Mouse (Mus musculus): ENCODE measurements around the gene Lsr. TPM values are rescaled to one million over a fixed set of nuclear protein-coding genes. Genes with fewer than 3 reads are reported as not detected.

The Lsr gene
- polyA plus RNA-seq, 1 experiment: 816 TPM

- peak overlapping the region; percentile 39 for H3K4me3 ChIP-seq (ENCODE audit: low read depth, low read length)
Observed at GRCm38 (mm10) chr7:31000505-31001020, 27.3 kb upstream of the Lsr start.

GRCm38 (mm10) chr7:30996491-30996890, 23.2 kb upstream of the Lsr start:
- no peak for TF ChIP-seq CTCF (IDR thresholded peaks at IDR 0.05; ENCODE audit: extremely low read depth, insufficient read length, insufficient replicate concordance, low read depth, low read length)
- TF ChIP-seq POLR2A (IDR thresholded peaks at IDR 0.05; ENCODE audit: low read depth, low read length): no peak
- Histone ChIP-seq H3K27me3 (ENCODE audit: control insufficient read depth, insufficient read depth, low read length) (no peaks in the 10 kb centered on the region), H3K4me1 (ENCODE audit: control insufficient read depth, insufficient read depth, insufficient read length, low read length) (peaks cover 8% of the 10 kb centered on the region), H3K4me3 (ENCODE audit: low read depth, low read length) (no peak overlapping the region), H3K36me3 (ENCODE audit: control insufficient read depth, insufficient read depth, low read length) (no peaks in the 10 kb centered on the region), H3K27ac (ENCODE audit: insufficient read depth, low read depth, low read length) (no peak overlapping the region)
- 93% methylated on average over 2 of the region's 2 CpGs for WGBS

More at GRCm38 (mm10) chr7:31000505-31001020, 27.3 kb upstream of the Lsr start:
- H3K27me3 ChIP-seq (ENCODE audit: control insufficient read depth, insufficient read depth, low read length): no peaks in the 10 kb centered on the region
- WGBS: 5% methylated on average over 7 of the region's 7 CpGs
- H3K27ac ChIP-seq (ENCODE audit: insufficient read depth, low read depth, low read length): peak overlapping the region; percentile 64
- H3K4me1 ChIP-seq (ENCODE audit: control insufficient read depth, insufficient read depth, insufficient read length, low read length): peaks cover 11% of the 10 kb centered on the region
- no peaks in the 10 kb centered on the region for H3K36me3 ChIP-seq (ENCODE audit: control insufficient read depth, insufficient read depth, low read length)
- TF ChIP-seq CTCF (IDR thresholded peaks at IDR 0.05; ENCODE audit: extremely low read depth, insufficient read length, insufficient replicate concordance, low read depth, low read length): no peak
- TF ChIP-seq POLR2A (IDR thresholded peaks at IDR 0.05; ENCODE audit: low read depth, low read length): no peak

- H3K36me3 ChIP-seq (ENCODE audit: control insufficient read depth, insufficient read depth, low read length): no peaks in the 10 kb centered on the region
- no peak overlapping the region for H3K27ac ChIP-seq (ENCODE audit: insufficient read depth, low read depth, low read length)
- no peaks in the 10 kb centered on the region for H3K27me3 ChIP-seq (ENCODE audit: control insufficient read depth, insufficient read depth, low read length)
- H3K4me1 ChIP-seq (ENCODE audit: control insufficient read depth, insufficient read depth, insufficient read length, low read length): no peaks in the 10 kb centered on the region; the same call in 1 of the 2 replicates
- WGBS: 89% methylated on average over 5 of the region's 5 CpGs
- TF ChIP-seq POLR2A (IDR thresholded peaks at IDR 0.05; ENCODE audit: low read depth, low read length) (no peak), CTCF (IDR thresholded peaks at IDR 0.05; ENCODE audit: extremely low read depth, insufficient read length, insufficient replicate concordance, low read depth, low read length) (no peak)
- H3K4me3 ChIP-seq (ENCODE audit: low read depth, low read length): no peak overlapping the region
Observed at GRCm38 (mm10) chr7:30993986-30994385, 20.7 kb upstream of the Lsr start.

GRCm38 (mm10) chr7:30992148-30992547, 18.9 kb upstream of the Lsr start:
- Histone ChIP-seq H3K4me3 (ENCODE audit: low read depth, low read length) (no peak overlapping the region), H3K4me1 (ENCODE audit: control insufficient read depth, insufficient read depth, insufficient read length, low read length) (no peaks in the 10 kb centered on the region; the same call in 1 of the 2 replicates), H3K36me3 (ENCODE audit: control insufficient read depth, insufficient read depth, low read length) (no peaks in the 10 kb centered on the region), H3K27me3 (ENCODE audit: control insufficient read depth, insufficient read depth, low read length) (no peaks in the 10 kb centered on the region), H3K27ac (ENCODE audit: insufficient read depth, low read depth, low read length) (no peak overlapping the region)
- TF ChIP-seq CTCF (IDR thresholded peaks at IDR 0.05; ENCODE audit: extremely low read depth, insufficient read length, insufficient replicate concordance, low read depth, low read length) (no peak), POLR2A (IDR thresholded peaks at IDR 0.05; ENCODE audit: low read depth, low read length) (no peak)
- WGBS: 66% methylated on average over 5 of the region's 5 CpGs

- 89% methylated on average over 4 of the region's 4 CpGs for WGBS
- no peaks in the 10 kb centered on the region; the same call in 1 of the 2 replicates for H3K4me1 ChIP-seq (ENCODE audit: control insufficient read depth, insufficient read depth, insufficient read length, low read length)
- H3K4me3 ChIP-seq (ENCODE audit: low read depth, low read length): no peak overlapping the region
- H3K27me3 ChIP-seq (ENCODE audit: control insufficient read depth, insufficient read depth, low read length): no peaks in the 10 kb centered on the region
- no peaks in the 10 kb centered on the region for H3K36me3 ChIP-seq (ENCODE audit: control insufficient read depth, insufficient read depth, low read length)
- TF ChIP-seq CTCF (IDR thresholded peaks at IDR 0.05; ENCODE audit: extremely low read depth, insufficient read length, insufficient replicate concordance, low read depth, low read length): no peak
- no peak for TF ChIP-seq POLR2A (IDR thresholded peaks at IDR 0.05; ENCODE audit: low read depth, low read length)
- no peak overlapping the region for H3K27ac ChIP-seq (ENCODE audit: insufficient read depth, low read depth, low read length)
Observed at GRCm38 (mm10) chr7:30988519-30989162, 15.4 kb upstream of the Lsr start.

GRCm38 (mm10) chr7:30985357-30985756, 12.1 kb upstream of the Lsr start:
- no peaks in the 10 kb centered on the region for H3K27me3 ChIP-seq (ENCODE audit: control insufficient read depth, insufficient read depth, low read length)
- H3K4me1 ChIP-seq (ENCODE audit: control insufficient read depth, insufficient read depth, insufficient read length, low read length): no peaks in the 10 kb centered on the region
- TF ChIP-seq CTCF (IDR thresholded peaks at IDR 0.05; ENCODE audit: extremely low read depth, insufficient read length, insufficient replicate concordance, low read depth, low read length) (no peak), POLR2A (IDR thresholded peaks at IDR 0.05; ENCODE audit: low read depth, low read length) (no peak)
- WGBS: 48% methylated on average over 9 of the region's 9 CpGs
- H3K36me3 ChIP-seq (ENCODE audit: control insufficient read depth, insufficient read depth, low read length): no peaks in the 10 kb centered on the region
- no peak overlapping the region for H3K4me3 ChIP-seq (ENCODE audit: low read depth, low read length)
- no peak overlapping the region for H3K27ac ChIP-seq (ENCODE audit: insufficient read depth, low read depth, low read length)

- TF ChIP-seq POLR2A (IDR thresholded peaks at IDR 0.05; ENCODE audit: low read depth, low read length) (no peak), CTCF (IDR thresholded peaks at IDR 0.05; ENCODE audit: extremely low read depth, insufficient read length, insufficient replicate concordance, low read depth, low read length) (no peak)
- H3K4me1 ChIP-seq (ENCODE audit: control insufficient read depth, insufficient read depth, insufficient read length, low read length): no peaks in the 10 kb centered on the region
- H3K27ac ChIP-seq (ENCODE audit: insufficient read depth, low read depth, low read length): no peak overlapping the region
- 97% methylated on average over 4 of the region's 4 CpGs for WGBS
- H3K27me3 ChIP-seq (ENCODE audit: control insufficient read depth, insufficient read depth, low read length): no peaks in the 10 kb centered on the region
- H3K36me3 ChIP-seq (ENCODE audit: control insufficient read depth, insufficient read depth, low read length): peaks cover 2% of the 10 kb centered on the region; the same call in 1 of the 2 replicates
- H3K4me3 ChIP-seq (ENCODE audit: low read depth, low read length): no peak overlapping the region
Observed at GRCm38 (mm10) chr7:30981703-30982102, 8.4 kb upstream of the Lsr start.

Data from small intestine, adult 2 months (tissue).